Mouse (Mus musculus) pancreas, adult 10 weeks (tissue): ENCODE data around the gene Olfr844. TPM values are rescaled to one million over a fixed set of nuclear protein-coding genes. Genes with fewer than 3 reads are reported as not detected.

Experiments used
- polyA plus RNA-seq: library from polyadenylated mRNA; stranded (reverse); fragments of 350-450 nt; fragmentation: Illumina TruSeq; extraction: RNeasy Lipid Tissue Mini Kit (QIAGEN cat#74804); gene quantifications from one replicate; pipeline ENCODE4 v1.2.3, GENCODE M21; 2015; ENCODE audit warnings: low read depth, low replicate concordance; ENCODE audit not compliant: insufficient read depth

The Olfr844 gene
- polyA plus RNA-seq = not detected

GRCm38 (mm10) chr9:19316047-19316446, at the start of gene Olfr844:
Olfr844 (plus strand) TSS chr9:19316347.

GRCm38 (mm10) chr9:19336157-19336556, 20.0 kb downstream of the Olfr844 start, which contains the start of gene Olfr845:
Olfr845 (plus strand) TSS chr9:19336457.

GRCm38 (mm10) chr9:19363905-19364304, 47.8 kb downstream of the Olfr844 start, which contains the start of gene Olfr846:
Olfr846 (minus strand) TSS chr9:19364005.

Other genes starting within 250 kb of the Olfr844 start
- gene Olfr836, start 196.0 kb upstream of the Olfr844 start, polyA plus RNA-seq = not detected
- gene Olfr837, start 180.0 kb upstream of the Olfr844 start, polyA plus RNA-seq = not detected
- not detected for gene Olfr839-ps1, start 139.0 kb upstream of the Olfr844 start, polyA plus RNA-seq
- not detected for gene Olfr843, start 64.4 kb upstream of the Olfr844 start, polyA plus RNA-seq
- not detected for gene Olfr845, start 20.1 kb downstream of the Olfr844 start, polyA plus RNA-seq
- gene Olfr846, start 47.7 kb downstream of the Olfr844 start, polyA plus RNA-seq = not detected
- gene Olfr847, start 62.3 kb downstream of the Olfr844 start, polyA plus RNA-seq = not detected
- not detected for gene Olfr849, start 123.9 kb downstream of the Olfr844 start, polyA plus RNA-seq
- gene Olfr850, start 161.9 kb downstream of the Olfr844 start, polyA plus RNA-seq = not detected
- not detected for gene Olfr851, start 176.9 kb downstream of the Olfr844 start, polyA plus RNA-seq
- not detected for gene Olfr853, start 224.7 kb downstream of the Olfr844 start, polyA plus RNA-seq